7 mouse cellular contexts compared by ENCODE assay signal in genomic region chr2:60961281-60961680, GRCm38 (mm10). TPM values are rescaled to one million over a fixed set of nuclear protein-coding genes. Genes with fewer than 3 reads are reported as not detected.
DNase-seq lines count a peak whose midpoint lies in the region; ATAC-seq and TF ChIP-seq lines count a peak whose summit lies in the region.

No protein-coding gene starts in this region.

- 29% methylated on average over 5 of the region's 5 CpGs for WGBS in embryonic facial prominence, embryonic 13.5 days
- 26% methylated on average over 5 of the region's 5 CpGs for WGBS in intestine, embryonic 14.5 days
- WGBS in midbrain, embryonic 11.5 days: 43% methylated on average over 5 of the region's 5 CpGs

- intact Hi-C loops in left cerebral cortex, postnatal 4 days (cut with DNase I): loop anchor here (10.0 kb wide), 1 partner anchor 444 kb away; no protein-coding TSS in a partner anchor

- H3K27me3 ChIP-seq in embryonic facial prominence, embryonic 13.5 days: no peaks in the 10 kb centered on the region
- no peaks in the 10 kb centered on the region for H3K27me3 ChIP-seq in intestine, embryonic 14.5 days (replicated peaks; ENCODE audit: control insufficient read depth, insufficient read depth, low read length)
- H3K27me3 ChIP-seq in midbrain, embryonic 11.5 days (ENCODE audit: control insufficient read depth, insufficient read depth, low read length): peaks cover 4% of the 10 kb centered on the region; the same call in 1 of the 2 replicates

- H3K9me3 ChIP-seq in embryonic facial prominence, embryonic 13.5 days: no peaks in the 10 kb centered on the region
- no peaks in the 10 kb centered on the region for H3K9me3 ChIP-seq in intestine, embryonic 14.5 days (ENCODE audit: control insufficient read depth, low read length)
- no peaks in the 10 kb centered on the region for H3K9me3 ChIP-seq in midbrain, embryonic 11.5 days (ENCODE audit: control insufficient read depth, low read length)

- peak overlapping the region; percentile 86 for H3K9ac ChIP-seq in embryonic facial prominence, embryonic 13.5 days
- peak overlapping the region; percentile 86 for H3K9ac ChIP-seq in intestine, embryonic 14.5 days (ENCODE audit: low read length)
- no peak overlapping the region; the same call in 1 of the 2 replicates for H3K9ac ChIP-seq in midbrain, embryonic 11.5 days (ENCODE audit: low read length)

- peaks cover 30% of the 10 kb centered on the region for H3K4me1 ChIP-seq in embryonic facial prominence, embryonic 13.5 days
- H3K4me1 ChIP-seq in intestine, embryonic 14.5 days (replicated peaks; ENCODE audit: control insufficient read depth, insufficient read depth, low read length): peaks cover 21% of the 10 kb centered on the region
- H3K4me1 ChIP-seq in midbrain, embryonic 11.5 days (ENCODE audit: control insufficient read depth, insufficient read depth, low read length): peaks cover 4% of the 10 kb centered on the region; the same call in 1 of the 2 replicates

- no peaks in the 10 kb centered on the region for H3K36me3 ChIP-seq in embryonic facial prominence, embryonic 13.5 days
- H3K36me3 ChIP-seq in intestine, embryonic 14.5 days (ENCODE audit: control insufficient read depth, insufficient read depth, low read length): no peaks in the 10 kb centered on the region
- H3K36me3 ChIP-seq in midbrain, embryonic 11.5 days (ENCODE audit: control insufficient read depth, insufficient read depth, low read length): no peaks in the 10 kb centered on the region

- peak overlapping the region; percentile 68 for H3K4me2 ChIP-seq in embryonic facial prominence, embryonic 13.5 days
- peak overlapping the region; percentile 60 for H3K4me2 ChIP-seq in intestine, embryonic 14.5 days (ENCODE audit: low read length)
- H3K4me2 ChIP-seq in midbrain, embryonic 11.5 days: peak overlapping the region; percentile 81

- H3K4me3 ChIP-seq in embryonic facial prominence, embryonic 13.5 days: peak overlapping the region; percentile 82
- H3K4me3 ChIP-seq in intestine, embryonic 14.5 days (ENCODE audit: low read depth, low read length): peak overlapping the region; percentile 93
- peak overlapping the region; percentile 68 for H3K4me3 ChIP-seq in midbrain, embryonic 11.5 days (ENCODE audit: low read depth, low read length)

- no peak for TF ChIP-seq POLR2A in brain, embryonic 14.5 days (IDR thresholded peaks at IDR 0.05; ENCODE audit: borderline replicate concordance, extremely low read depth, insufficient read depth, insufficient read length, poor library complexity, severe bottlenecking)

- peak overlapping the region; percentile 97; the same call in 1 of the 2 replicates for H3K27ac ChIP-seq in embryonic facial prominence, embryonic 13.5 days
- H3K27ac ChIP-seq in intestine, embryonic 14.5 days (ENCODE audit: low read depth): peak overlapping the region; percentile 54
- H3K27ac ChIP-seq in midbrain, embryonic 11.5 days (ENCODE audit: low read depth, low read length): no peak overlapping the region

- peak; percentile 31 for DNase-seq in brain, embryonic 14.5 days (ENCODE audit: low read depth)
- DNase-seq in intestine, embryonic 14.5 days (ENCODE audit: low spot score): no peak
- DNase-seq in midbrain, embryonic 11.5 days (ENCODE audit: low spot score, missing footprints): peak; percentile 86
- DNase-seq in adrenal gland, postnatal 36 days: no peak
- DNase-seq in left cerebral cortex, postnatal 4 days: no peak

- no peak for ATAC-seq in embryonic facial prominence, embryonic 13.5 days (ENCODE audit: insufficient number of reproducible peaks, insufficient read depth, low FRiP score, low TSS enrichment, low read depth)
- ATAC-seq in intestine, embryonic 14.5 days (replicated peaks; ENCODE audit: low FRiP score, low TSS enrichment, low read depth): no peak
- ATAC-seq in midbrain, embryonic 11.5 days (ENCODE audit: low FRiP score): no peak
- no peak for ATAC-seq in erythroid progenitor cell, adult 5-6 weeks (replicated peaks; ENCODE audit: low FRiP score, poor library complexity, severe bottlenecking)

- no peak for TF ChIP-seq CTCF in brain, embryonic 14.5 days (IDR thresholded peaks at IDR 0.05; ENCODE audit: borderline replicate concordance, extremely low read depth, insufficient read depth, insufficient read length)

RNA-seq across cellular contexts. Expression of gene Rbms1, which starts 1.7 kb away (rescaled TPM):
- polyA plus RNA-seq in brain, embryonic 14.5 days (2012; rRNA removed): 28.0 and 45.5 TPM in 2 replicates
- polyA plus RNA-seq in embryonic facial prominence, embryonic 13.5 days (2015; fragmentation: Nextera tagmentation; extraction: Ambion mirVana): 117 and 118 TPM in 2 replicates
- 100 and 101 TPM in 2 replicates for polyA plus RNA-seq in intestine, embryonic 14.5 days (2014; fragmentation: Nextera tagmentation; extraction: Ambion mirVana)
- polyA plus RNA-seq in midbrain, embryonic 11.5 days (2014; fragmentation: Nextera tagmentation; extraction: Ambion mirVana): 43.2 and 48.6 TPM in 2 replicates
- 14.4 and 17.2 TPM in 2 replicates for total RNA-seq in erythroid progenitor cell, adult 5-6 weeks (2015; ENCODE audit: low replicate concordance)
- total RNA-seq in erythroid progenitor cell, adult 5-6 weeks (2017; ENCODE audit: low replicate concordance): 5.4 and 17.3 TPM in 2 replicates
- 10 to 100 TPM; 60.5 to 72.8 TPM for total RNA-seq in adrenal gland, postnatal 36 days (2021)
- total RNA-seq in left cerebral cortex, postnatal 4 days (2021): 10 to 100 TPM; 36.7 to 51.8 TPM

Comparison
In these comparisons a context has a peak if more than half of its experiments do, and no peak if none do; other contexts are left out.
1. DNase-seq: peak in brain, embryonic 14.5 days (single experiment) and midbrain, embryonic 11.5 days (single experiment); none in intestine, embryonic 14.5 days (single experiment), adrenal gland, postnatal 36 days (0 of 2) and left cerebral cortex, postnatal 4 days (single experiment).
2. Peak in every context shown above with its lines, with median percentiles within 50 percentile points of each other: H3K4me2 ChIP-seq and H3K4me3 ChIP-seq.